Mouse (Mus musculus): ENCODE data around the gene Olfr477.

DNA sequence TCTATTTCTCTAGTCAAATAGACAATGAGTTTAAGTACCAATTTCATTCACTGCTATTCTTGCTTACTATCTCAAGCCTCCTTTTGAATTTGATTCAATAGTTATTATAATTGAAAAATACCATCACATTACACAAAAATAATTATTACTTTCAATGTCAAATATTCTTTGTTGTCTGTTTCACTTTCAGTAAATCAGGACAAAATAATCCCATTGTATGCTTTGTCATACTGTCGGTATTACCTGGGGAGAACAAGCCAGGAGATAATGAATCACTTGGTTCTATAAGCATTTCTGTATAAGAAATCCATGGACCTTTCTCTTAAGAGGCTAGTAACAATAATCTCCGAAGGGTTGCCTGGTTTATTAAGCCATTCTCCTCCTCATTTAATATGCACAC is at the start of gene Olfr477:
- TF ChIP-seq CTCF (IDR thresholded peaks at IDR 0.05; ENCODE audit: control insufficient read depth, insufficient read depth, low read length) (no peak), POLR2A (IDR thresholded peaks at IDR 0.05; ENCODE audit: borderline replicate concordance, control insufficient read depth, low read depth, low read length) (no peak)
